Mouse (Mus musculus) hindbrain, embryonic 15.5 days (tissue): ENCODE measurements around the gene Ehd1. TPM values are rescaled to one million over a fixed set of nuclear protein-coding genes. Genes with fewer than 3 reads are reported as not detected.

ENCODE experiments used
- ATAC-seq: fragments of 200-750 bp; cut with Nextera tagmentation; 2 replicates; pipeline ENCODE4 v1.8.0; 2017; ENCODE audit warnings: low read depth, moderate number of reproducible peaks, moderate TSS enrichment; ENCODE audit not compliant: low FRiP score
- H3K27ac ChIP-seq: fragments of 300-500 bp; sonication (generic); replicated peaks from 2 replicates; pipeline ENCODE4 v1.5.1; 2015; ENCODE audit warnings: mild to moderate bottlenecking, inconsistent platforms
- H3K27me3 ChIP-seq: fragments of 300-500 bp; sonication (generic); 2 replicates; pipeline ENCODE4 v1.6.1; 2015; ENCODE audit warnings: control low read depth, inconsistent platforms
- H3K36me3 ChIP-seq: fragments of 300-500 bp; sonication (generic); 2 replicates; pipeline ENCODE4 v1.6.1; 2015; ENCODE audit warnings: control low read depth, inconsistent platforms
- H3K4me1 ChIP-seq: fragments of 300-500 bp; sonication (generic); replicated peaks from 2 replicates; pipeline ENCODE4 v1.6.1; 2015; ENCODE audit warnings: control low read depth, inconsistent platforms
- H3K4me2 ChIP-seq: fragments of 300-500 bp; sonication (generic); 2 replicates; pipeline ENCODE4 v1.6.1; 2015; ENCODE audit warnings: moderate library complexity, mild to moderate bottlenecking, inconsistent platforms
- H3K4me3 ChIP-seq: fragments of 300-500 bp; sonication (generic); 2 replicates; pipeline ENCODE4 v1.5.1; 2015; ENCODE audit warnings: mild to moderate bottlenecking, inconsistent platforms
- H3K9ac ChIP-seq: fragments of 300-500 bp; sonication (generic); 2 replicates; pipeline ENCODE4 v1.6.1; 2015; ENCODE audit warnings: inconsistent platforms
- H3K9me3 ChIP-seq: fragments of 300-500 bp; sonication (generic); 2 replicates; pipeline ENCODE4 v1.6.1; 2016; ENCODE audit warnings: control low read depth, inconsistent platforms
- WGBS: fragments of 180-500 bp; shearing (Covaris S2); methylation state at CpG from one replicate; pipeline ENCODE4 v1.1.7; 2015; 5-methylcytosine and 5-hydroxymethylcytosine counted together
- polyA plus RNA-seq: library from polyadenylated mRNA; unstranded; fragments of >200 nt; fragmentation: Nextera tagmentation; extraction: Ambion mirVana; gene quantifications from 2 replicates; pipeline ENCODE4 v1.2.1, GENCODE M21; 2015

The Ehd1 gene
- polyA plus RNA-seq, 1 experiment from 2014 or later = 103 TPM

DNA sequence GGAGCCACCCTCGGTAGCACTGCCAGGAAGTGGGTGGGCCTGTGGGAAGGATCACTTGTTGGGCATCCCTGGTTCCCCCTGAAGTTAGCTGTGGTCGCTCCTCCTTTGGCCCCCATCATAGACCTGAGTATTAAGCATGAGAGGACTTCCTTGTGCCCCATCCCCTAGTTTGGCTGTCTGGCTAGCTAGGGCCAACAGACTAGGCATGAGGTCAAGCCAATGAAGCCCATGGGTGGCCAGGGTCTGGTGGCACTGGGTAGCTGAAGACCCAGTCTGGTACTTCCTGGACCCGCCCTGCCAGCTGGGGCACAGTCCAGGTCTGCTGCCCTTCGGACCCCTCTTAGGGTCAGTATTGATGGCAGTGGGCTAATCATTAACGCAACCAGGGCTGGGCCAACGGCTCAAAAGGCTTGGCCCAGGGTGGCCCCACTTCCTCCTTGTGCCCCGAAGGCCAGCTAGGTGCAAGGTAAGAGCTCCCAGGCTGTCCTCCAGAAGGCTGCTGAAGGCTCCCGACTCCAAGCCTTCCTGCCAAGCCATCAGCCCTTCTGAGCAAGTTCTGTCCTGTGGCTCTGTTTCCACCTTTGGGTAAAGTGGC is 13.6 kb upstream of the Ehd1 start:
- no peaks in the 10 kb centered on the region for H3K9me3 ChIP-seq
- H3K4me2 ChIP-seq = no peak overlapping the region
- H3K4me1 ChIP-seq = no peaks in the 10 kb centered on the region
- H3K4me3 ChIP-seq = no peak overlapping the region
- H3K27ac ChIP-seq = no peak overlapping the region
- ATAC-seq = no peak
- no peaks in the 10 kb centered on the region for H3K27me3 ChIP-seq
- H3K36me3 ChIP-seq = peaks cover 33% of the 10 kb centered on the region
- 75% methylated on average over 8 of the region's 8 CpGs for WGBS
- H3K9ac ChIP-seq = no peak overlapping the region

DNA sequence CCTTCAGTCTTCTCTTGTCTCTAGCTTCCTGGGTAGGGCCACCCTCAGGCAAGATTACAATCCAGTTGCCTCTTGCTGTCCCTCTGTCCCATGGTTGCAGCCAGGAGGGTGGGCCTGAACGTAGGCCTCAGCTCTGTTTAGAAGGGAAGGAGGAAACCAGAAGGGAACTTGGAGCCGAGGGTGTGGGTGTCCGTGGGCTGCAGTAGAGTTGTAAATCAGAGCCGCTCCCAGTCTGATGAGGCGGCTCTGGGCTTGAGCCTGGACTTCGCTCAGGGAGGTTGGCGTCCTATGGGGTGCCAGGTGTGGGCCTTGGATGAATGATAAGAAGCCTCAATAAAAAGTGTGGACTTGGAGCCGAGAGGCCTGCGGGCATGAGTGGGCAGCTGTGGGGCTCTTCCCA is 12.3 kb upstream of the Ehd1 start:
- Histone ChIP-seq H3K9ac (no peak overlapping the region), H3K27me3 (no peaks in the 10 kb centered on the region), H3K4me2 (no peak overlapping the region), H3K4me3 (no peak overlapping the region), H3K36me3 (peaks cover 20% of the 10 kb centered on the region), H3K27ac (no peak overlapping the region), H3K4me1 (peaks cover 4% of the 10 kb centered on the region; the same call in 1 of the 2 replicates), H3K9me3 (no peaks in the 10 kb centered on the region)
- no peak for ATAC-seq
- WGBS = 84% methylated on average over 9 of the region's 9 CpGs

DNA sequence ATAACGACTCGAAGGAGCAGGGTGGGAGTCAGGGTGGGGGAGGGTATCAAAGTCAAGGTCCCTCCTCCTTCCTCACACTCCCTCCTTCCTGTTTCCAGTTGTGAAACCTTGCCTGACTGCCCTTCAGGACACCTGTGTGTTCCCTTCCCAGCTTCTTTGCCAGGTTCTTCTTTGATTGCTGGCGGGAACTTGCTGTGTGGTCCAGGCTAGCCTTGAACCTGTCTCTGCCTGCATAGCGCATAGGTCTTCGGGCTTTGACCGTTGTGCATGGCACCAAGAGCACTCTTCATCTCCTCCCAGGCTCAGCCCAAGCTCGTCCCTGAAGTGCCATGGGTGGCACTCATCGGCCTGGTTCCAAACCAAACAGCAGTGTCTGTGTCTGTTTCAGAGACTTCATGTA is 11.6 kb upstream of the Ehd1 start:
- H3K4me1 ChIP-seq = peaks cover 4% of the 10 kb centered on the region; the same call in 1 of the 2 replicates
- WGBS = 92% methylated on average over 8 of the region's 8 CpGs

DNA sequence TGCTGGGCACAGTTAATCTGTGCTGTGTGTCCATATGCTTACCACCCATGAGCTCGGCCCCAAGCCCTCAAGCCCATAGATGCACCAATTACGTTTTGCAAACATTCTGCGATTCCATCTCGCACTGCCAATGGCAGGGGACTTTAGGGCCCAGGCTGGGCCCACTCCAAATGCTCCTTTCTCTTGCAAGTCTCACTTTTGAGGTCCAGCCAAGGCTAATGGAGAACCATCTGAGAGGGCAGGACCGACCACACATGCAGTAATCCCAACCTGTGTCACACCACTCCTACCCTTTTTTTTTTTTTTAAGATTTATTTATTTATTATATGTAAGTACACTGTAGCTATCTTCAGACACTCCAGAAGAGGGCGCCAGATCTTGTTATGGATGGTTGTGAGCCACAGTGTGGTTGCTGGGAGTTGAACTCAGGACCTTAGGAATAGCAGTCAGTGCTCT is 10.8 kb upstream of the Ehd1 start:
- no peaks in the 10 kb centered on the region for H3K9me3 ChIP-seq
- H3K4me3 ChIP-seq = no peak overlapping the region
- H3K9ac ChIP-seq = no peak overlapping the region
- WGBS = 68% methylated on average over 6 of the region's 6 CpGs
- peaks cover 10% of the 10 kb centered on the region for H3K36me3 ChIP-seq
- H3K27ac ChIP-seq = no peak overlapping the region
- peaks cover 4% of the 10 kb centered on the region; the same call in 1 of the 2 replicates for H3K4me1 ChIP-seq
- no peaks in the 10 kb centered on the region for H3K27me3 ChIP-seq
- no peak overlapping the region for H3K4me2 ChIP-seq
- no peak for ATAC-seq

More for the DNA sequence above, 11.6 kb upstream of the Ehd1 start:
- Histone ChIP-seq H3K4me2 (no peak overlapping the region), H3K4me3 (no peak overlapping the region), H3K27me3 (no peaks in the 10 kb centered on the region), H3K36me3 (peaks cover 17% of the 10 kb centered on the region), H3K9me3 (no peaks in the 10 kb centered on the region), H3K27ac (no peak overlapping the region), H3K9ac (no peak overlapping the region)
- no peak for ATAC-seq

DNA sequence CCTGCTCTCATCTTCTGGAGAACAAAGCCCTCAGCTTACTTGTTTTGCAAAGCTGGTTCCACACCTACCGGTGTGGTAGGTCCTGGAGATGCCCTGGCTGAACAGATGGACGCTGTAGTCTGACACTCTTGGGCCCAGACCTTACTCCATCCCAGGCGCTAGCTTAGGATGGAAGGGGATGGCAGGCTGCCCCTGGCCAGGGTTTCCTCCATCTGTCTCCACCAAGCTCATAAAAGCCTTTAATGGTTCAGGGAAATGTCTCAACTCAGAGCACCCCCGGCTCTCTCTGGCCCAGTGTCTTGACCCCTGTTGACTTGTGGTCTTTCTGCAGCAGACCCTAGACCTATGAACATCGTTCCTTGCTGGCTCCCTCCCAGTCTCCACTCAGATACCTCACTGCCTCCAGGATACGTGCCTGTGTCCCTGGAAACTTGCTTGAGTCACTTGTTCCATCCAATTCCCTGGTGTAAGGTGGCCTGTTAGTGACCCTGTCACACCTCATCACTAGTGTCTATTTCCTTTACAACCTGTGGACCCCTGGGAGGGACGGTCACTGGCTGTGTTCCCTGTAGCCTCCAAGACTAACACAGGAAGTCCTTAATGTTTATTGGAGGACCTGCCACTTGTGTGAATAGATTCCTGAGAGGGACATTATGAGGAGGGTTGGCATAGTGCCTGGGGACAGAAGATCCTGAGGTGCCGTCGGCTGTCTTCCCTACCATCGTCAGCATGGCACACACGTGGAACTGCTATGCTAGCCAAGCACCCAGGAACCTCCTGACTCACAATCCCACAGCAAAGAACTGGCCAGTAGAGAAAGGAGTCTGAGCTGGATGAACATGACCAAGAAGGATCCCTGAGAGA is 9.0 kb upstream of the Ehd1 start:
- H3K27ac ChIP-seq = no peak overlapping the region
- no peaks in the 10 kb centered on the region for H3K36me3 ChIP-seq
- no peak for ATAC-seq
- H3K4me3 ChIP-seq = no peak overlapping the region
- no peaks in the 10 kb centered on the region for H3K9me3 ChIP-seq
- peaks cover 4% of the 10 kb centered on the region; the same call in 1 of the 2 replicates for H3K4me1 ChIP-seq
- no peaks in the 10 kb centered on the region for H3K27me3 ChIP-seq
- H3K4me2 ChIP-seq = no peak overlapping the region
- 61% methylated on average over 11 of the region's 11 CpGs for WGBS
- H3K9ac ChIP-seq = no peak overlapping the region

DNA sequence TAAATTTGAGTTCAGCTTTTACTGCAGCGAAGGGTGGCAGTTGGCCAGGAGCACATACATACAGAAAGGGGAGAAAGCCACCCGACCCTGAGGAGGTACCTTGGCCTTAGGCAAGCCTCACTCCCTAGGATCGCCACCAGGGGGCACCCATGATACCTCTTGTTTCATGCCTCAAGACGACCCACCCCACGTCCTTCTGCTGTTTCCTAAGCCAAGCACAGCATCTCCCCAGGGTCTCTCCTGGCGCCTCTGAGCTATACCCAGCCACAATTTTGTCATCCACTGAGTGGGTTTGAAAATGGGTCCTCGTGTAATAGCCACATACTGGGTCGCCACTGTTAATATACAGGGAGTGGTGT is 8.4 kb upstream of the Ehd1 start:
- Histone ChIP-seq H3K27me3 (no peaks in the 10 kb centered on the region), H3K9me3 (no peaks in the 10 kb centered on the region), H3K4me2 (no peak overlapping the region), H3K9ac (no peak overlapping the region), H3K36me3 (no peaks in the 10 kb centered on the region), H3K4me3 (no peak overlapping the region), H3K4me1 (peaks cover 4% of the 10 kb centered on the region; the same call in 1 of the 2 replicates), H3K27ac (no peak overlapping the region)
- peak; percentile 72; the same call in 1 of the 2 replicates for ATAC-seq
- WGBS = 8% methylated on average over 8 of the region's 8 CpGs

DNA sequence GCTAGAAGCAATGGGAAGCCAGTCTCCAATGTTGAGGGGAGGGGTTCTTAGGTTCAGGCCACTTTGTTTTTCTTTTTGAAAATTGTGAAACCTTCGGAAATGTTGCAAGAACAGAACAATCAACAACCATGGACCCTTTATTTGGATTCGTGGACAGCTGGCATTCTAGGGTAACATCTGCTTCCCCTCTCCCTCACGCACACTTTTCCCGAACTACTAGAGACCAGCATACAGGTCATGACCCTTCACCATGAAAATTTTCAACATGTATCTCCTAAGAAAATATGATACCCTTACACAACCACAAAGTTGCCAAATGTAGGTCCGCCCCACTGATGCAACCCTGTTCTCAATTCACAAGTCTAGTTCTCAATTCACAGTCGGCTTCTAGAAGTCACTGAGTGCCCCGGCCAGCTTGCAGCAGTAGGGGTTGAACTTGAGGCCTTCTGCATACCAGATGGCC is 7.8 kb upstream of the Ehd1 start:
- Histone ChIP-seq H3K4me1 (peaks cover 4% of the 10 kb centered on the region; the same call in 1 of the 2 replicates), H3K4me2 (no peak overlapping the region), H3K27ac (no peak overlapping the region), H3K9ac (no peak overlapping the region), H3K9me3 (no peaks in the 10 kb centered on the region), H3K4me3 (no peak overlapping the region), H3K36me3 (no peaks in the 10 kb centered on the region), H3K27me3 (no peaks in the 10 kb centered on the region)
- 90% methylated on average over 7 of the region's 7 CpGs for WGBS
- no peak for ATAC-seq

DNA sequence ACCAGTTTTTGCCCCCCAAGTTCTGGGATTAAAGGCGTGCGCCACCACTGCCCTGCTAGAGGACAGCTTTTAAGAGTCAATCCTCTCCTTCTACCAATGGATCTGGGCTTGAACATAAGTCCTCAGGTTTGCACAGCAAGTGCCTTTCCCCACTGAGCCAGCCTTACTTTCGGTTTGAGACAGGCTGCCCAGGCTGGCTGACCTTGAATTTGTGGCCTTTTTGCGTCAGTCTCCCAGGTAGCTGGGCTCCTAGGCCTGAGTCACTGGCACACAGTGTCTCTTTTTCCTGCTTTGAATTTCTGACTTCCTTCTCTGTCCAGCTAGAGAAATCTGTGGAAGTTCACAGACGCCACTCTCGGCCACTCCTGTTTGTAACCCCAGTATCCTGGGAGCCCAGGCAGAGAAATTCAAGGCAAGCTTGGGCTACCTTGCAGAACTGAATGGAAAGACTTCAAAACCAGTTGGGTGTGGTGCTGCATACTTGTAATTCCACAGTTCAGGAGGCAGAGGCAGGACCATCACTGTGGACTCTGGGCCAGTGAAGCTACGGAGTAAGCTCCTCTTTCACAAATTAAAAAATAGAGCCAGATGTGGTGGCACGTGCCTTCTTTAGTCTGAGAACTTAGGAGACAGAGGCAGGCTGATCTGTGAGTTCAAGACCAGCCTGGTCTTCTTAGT is 6.6 kb upstream of the Ehd1 start:
- Histone ChIP-seq H3K36me3 (no peaks in the 10 kb centered on the region), H3K4me2 (no peak overlapping the region), H3K9me3 (no peaks in the 10 kb centered on the region), H3K4me3 (no peak overlapping the region), H3K27me3 (no peaks in the 10 kb centered on the region), H3K27ac (no peak overlapping the region), H3K9ac (no peak overlapping the region), H3K4me1 (peaks cover 4% of the 10 kb centered on the region; the same call in 1 of the 2 replicates)
- ATAC-seq = no peak
- WGBS = 85% methylated on average over 8 of the region's 8 CpGs

DNA sequence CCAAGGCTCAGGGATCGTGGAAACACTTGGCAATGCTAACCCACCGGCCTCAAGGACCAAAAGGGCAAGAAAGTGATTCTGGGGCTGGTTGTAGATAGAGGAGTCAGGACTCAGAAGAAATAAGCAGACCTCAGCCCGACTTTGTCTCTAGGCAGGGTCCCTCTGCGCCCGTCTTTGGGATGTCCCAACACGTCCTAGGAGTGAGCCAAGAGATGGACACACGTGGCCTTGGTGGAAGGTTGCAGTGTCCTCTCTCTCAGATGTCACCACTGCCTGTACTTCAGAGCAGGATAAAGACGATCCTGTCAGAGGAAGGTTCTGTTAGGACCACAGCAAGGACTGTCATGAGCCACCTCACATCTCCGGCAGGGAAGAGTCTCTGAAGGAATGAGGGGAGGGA is 5.9 kb upstream of the Ehd1 start:
- H3K4me2 ChIP-seq = no peak overlapping the region
- no peaks in the 10 kb centered on the region for H3K9me3 ChIP-seq
- 61% methylated on average over 9 of the region's 9 CpGs for WGBS
- no peak for ATAC-seq
- no peak overlapping the region for H3K9ac ChIP-seq
- no peaks in the 10 kb centered on the region for H3K27me3 ChIP-seq
- no peak overlapping the region for H3K4me3 ChIP-seq
- H3K4me1 ChIP-seq = peaks cover 9% of the 10 kb centered on the region
- no peaks in the 10 kb centered on the region for H3K36me3 ChIP-seq
- H3K27ac ChIP-seq = no peak overlapping the region

DNA sequence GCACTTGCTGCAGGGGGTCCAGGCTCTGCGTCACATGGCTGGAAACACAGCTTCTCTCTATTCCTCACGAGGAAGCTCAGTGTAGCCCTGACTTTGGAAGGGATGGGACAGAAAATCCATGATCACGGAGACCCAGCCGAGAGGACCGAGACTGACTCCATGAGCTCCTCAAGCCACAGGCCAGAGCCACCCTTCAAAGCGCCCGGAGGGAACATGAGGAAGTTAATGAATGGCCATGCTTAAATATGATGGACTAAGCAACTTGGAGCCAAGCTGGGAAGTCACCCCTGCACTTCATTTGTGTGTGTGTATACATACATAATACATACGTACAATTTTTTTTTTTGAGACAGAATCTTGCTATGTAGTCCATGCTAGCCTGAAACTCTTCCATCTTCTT is 5.3 kb upstream of the Ehd1 start:
- ATAC-seq = no peak
- 33% methylated on average over 8 of the region's 8 CpGs for WGBS
- H3K27ac ChIP-seq = no peak overlapping the region
- no peak overlapping the region for H3K9ac ChIP-seq
- no peak overlapping the region for H3K4me2 ChIP-seq
- no peaks in the 10 kb centered on the region for H3K27me3 ChIP-seq
- H3K4me1 ChIP-seq = peaks cover 14% of the 10 kb centered on the region
- H3K9me3 ChIP-seq = no peaks in the 10 kb centered on the region
- H3K36me3 ChIP-seq = no peaks in the 10 kb centered on the region
- no peak overlapping the region for H3K4me3 ChIP-seq

DNA sequence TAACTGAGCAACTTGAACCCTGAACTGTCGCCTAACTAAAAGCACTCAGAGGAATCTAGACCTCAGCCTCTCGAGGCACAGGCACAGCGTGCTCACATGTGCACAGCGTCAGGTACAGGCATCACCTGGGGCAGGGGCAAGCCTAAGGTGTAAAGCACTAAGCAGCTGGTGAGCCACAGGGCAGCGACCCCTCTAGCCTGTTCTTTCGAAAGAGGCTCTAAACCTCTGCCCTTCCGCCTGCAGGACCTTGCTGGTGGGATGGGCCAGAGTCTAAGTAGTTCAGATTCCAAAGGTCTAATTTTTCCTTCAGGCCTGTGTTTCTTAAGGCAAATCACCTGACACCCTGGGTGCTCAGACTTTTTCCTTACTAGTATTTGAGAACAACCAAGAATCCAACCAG is 4.5 kb upstream of the Ehd1 start:
- Histone ChIP-seq H3K9me3 (no peaks in the 10 kb centered on the region), H3K36me3 (no peaks in the 10 kb centered on the region), H3K9ac (no peak overlapping the region), H3K27ac (no peak overlapping the region), H3K4me1 (peaks cover 14% of the 10 kb centered on the region), H3K4me2 (no peak overlapping the region), H3K27me3 (no peaks in the 10 kb centered on the region), H3K4me3 (no peak overlapping the region)
- 73% methylated on average over 7 of the region's 7 CpGs for WGBS
- ATAC-seq = no peak

DNA sequence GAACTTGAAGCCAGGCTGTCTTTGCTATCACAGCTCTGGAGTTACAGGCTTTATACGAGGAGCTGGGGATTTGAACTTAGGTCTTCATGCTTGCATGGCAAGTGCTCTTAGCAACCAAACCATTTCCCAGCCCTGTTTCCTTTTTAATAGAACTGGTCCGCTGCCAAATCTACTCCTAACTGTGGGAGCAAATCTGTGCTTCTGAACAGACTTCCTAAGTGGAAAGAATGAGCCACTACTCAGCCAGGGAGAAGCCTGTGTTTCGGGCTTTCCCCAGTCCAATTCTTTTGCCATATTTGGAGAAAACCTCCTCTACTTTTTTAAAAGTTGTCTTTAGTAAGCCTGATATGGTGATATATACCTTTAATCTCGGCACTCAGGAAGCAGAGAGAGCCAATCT is 3.8 kb upstream of the Ehd1 start:
- 90% methylated on average over 4 of the region's 4 CpGs for WGBS
- Histone ChIP-seq H3K4me1 (peaks cover 15% of the 10 kb centered on the region), H3K36me3 (no peaks in the 10 kb centered on the region)

More for the DNA sequence above, 3.8 kb upstream of the Ehd1 start:
- H3K9ac ChIP-seq = no peak overlapping the region
- H3K27ac ChIP-seq = no peak overlapping the region
- H3K9me3 ChIP-seq = no peaks in the 10 kb centered on the region
- H3K4me3 ChIP-seq = no peak overlapping the region
- ATAC-seq = no peak
- no peaks in the 10 kb centered on the region for H3K27me3 ChIP-seq
- no peak overlapping the region for H3K4me2 ChIP-seq
